Mouse (Mus musculus): ENCODE results near the gene Acvr1b.
A peak's percentile ranks its signal among the peaks of the same experiment; 100 is the strongest.

Acvr1b gene

GRCm38 (mm10) chr15:101173421-101174211 is at the start of gene Acvr1b:
TSS of gene Acvr1b (plus strand) at chr15:101174067.
- peak; percentile 90 for DNase-seq (ENCODE audit: extremely low spot score, low spot score)

GRCm38 (mm10) chr15:101125561-101125960 is 48.3 kb upstream of the Acvr1b start:
- DNase-seq (ENCODE audit: extremely low spot score, low spot score) = no peak

- no peak for DNase-seq (ENCODE audit: extremely low spot score, low spot score)
These were observed 46.9 kb upstream of the Acvr1b start for GRCm38 (mm10) chr15:101126876-101127544.

GRCm38 (mm10) chr15:101128181-101129089 is 45.4 kb upstream of the Acvr1b start, which contains the start of gene Acvrl1:
TSS of gene Acvrl1 (plus strand) at chr15:101128522.
- DNase-seq (ENCODE audit: extremely low spot score, low spot score) = no peak

- DNase-seq (ENCODE audit: extremely low spot score, low spot score) = no peak
These were observed 44.5 kb upstream of the Acvr1b start for GRCm38 (mm10) chr15:101129412-101129811.

- no peak for DNase-seq (ENCODE audit: extremely low spot score, low spot score)
These were observed 42.4 kb upstream of the Acvr1b start for GRCm38 (mm10) chr15:101131498-101131897.

GRCm38 (mm10) chr15:101132041-101132440 is 41.8 kb upstream of the Acvr1b start:
- no peak for DNase-seq (ENCODE audit: extremely low spot score, low spot score)

- DNase-seq (ENCODE audit: extremely low spot score, low spot score) = no peak
These were observed 41.1 kb upstream of the Acvr1b start for GRCm38 (mm10) chr15:101132761-101133160.

- no peak for DNase-seq (ENCODE audit: extremely low spot score, low spot score)
These were observed 39.7 kb upstream of the Acvr1b start for GRCm38 (mm10) chr15:101133993-101134704.

- DNase-seq (ENCODE audit: extremely low spot score, low spot score) = no peak
These were observed 38.5 kb upstream of the Acvr1b start for GRCm38 (mm10) chr15:101135405-101135804.

- no peak for DNase-seq (ENCODE audit: extremely low spot score, low spot score)
These were observed 36.4 kb upstream of the Acvr1b start for GRCm38 (mm10) chr15:101137455-101137854.

- DNase-seq (ENCODE audit: extremely low spot score, low spot score) = no peak
These were observed 35.2 kb upstream of the Acvr1b start for GRCm38 (mm10) chr15:101138675-101139074.

- DNase-seq (ENCODE audit: extremely low spot score, low spot score) = no peak
These were observed 34.0 kb upstream of the Acvr1b start for GRCm38 (mm10) chr15:101139885-101140284.

GRCm38 (mm10) chr15:101140587-101140986 is 33.3 kb upstream of the Acvr1b start:
- no peak for DNase-seq (ENCODE audit: extremely low spot score, low spot score)

GRCm38 (mm10) chr15:101141061-101141541 is 32.8 kb upstream of the Acvr1b start:
- DNase-seq (ENCODE audit: extremely low spot score, low spot score) = peak; percentile 73

GRCm38 (mm10) chr15:101142672-101143071 is 31.2 kb upstream of the Acvr1b start:
- no peak for DNase-seq (ENCODE audit: extremely low spot score, low spot score)

GRCm38 (mm10) chr15:101143494-101143893 is 30.4 kb upstream of the Acvr1b start:
- no peak for DNase-seq (ENCODE audit: extremely low spot score, low spot score)

GRCm38 (mm10) chr15:101144176-101144575 is 29.7 kb upstream of the Acvr1b start:
- no peak for DNase-seq (ENCODE audit: extremely low spot score, low spot score)

GRCm38 (mm10) chr15:101144779-101145178 is 29.1 kb upstream of the Acvr1b start:
- no peak for DNase-seq (ENCODE audit: extremely low spot score, low spot score)

- peak; percentile 93 for DNase-seq (ENCODE audit: extremely low spot score, low spot score)
These were observed 28.3 kb upstream of the Acvr1b start for GRCm38 (mm10) chr15:101145424-101146099.
